In genomic region chr19:32186594-32187092, GRCm38 (mm10) we compare ENCODE assay signal across 9 mouse cellular contexts.
A peak's percentile ranks its signal among the peaks of the same experiment; 100 is the strongest.
DNase-seq lines count a peak whose midpoint lies in the region; ATAC-seq lines count a peak whose summit lies in the region.
"Had no signal": no experiment of that assay in that cellular context is flagged by ENCODE, and none has a peak within 500 bp of the region (broad histone marks: within the 10 kb centered on the region; RNA-seq: fewer than 3 reads in every experiment).

No protein-coding gene starts in this region.

- DNase-seq in CD4-positive, CD25-positive, alpha-beta regulatory T cell, adult 2 months (ENCODE audit: low read depth, low spot score) = peak; percentile 62
- no peak for DNase-seq in retina, postnatal 1 day
- no peak for DNase-seq in frontal cortex, postnatal 14 days (ENCODE audit: low spot score in 2 of 2)
- no peak for DNase-seq in cerebellum, postnatal 10 days

- peaks cover 40% of the 10 kb centered on the region; the same call in 1 of the 2 replicates for H3K4me1 ChIP-seq in brown adipose tissue, adult 24 weeks (ENCODE audit: control insufficient read depth, insufficient read depth, insufficient read length, low read length)
- peaks cover 47% of the 10 kb centered on the region for H3K4me1 ChIP-seq in kidney, embryonic 15.5 days

- no peaks in the 10 kb centered on the region for H3K9me3 ChIP-seq in kidney, embryonic 15.5 days (replicated peaks)
- H3K9me3 ChIP-seq: limb, embryonic 15.5 days had no signal

- no peaks in the 10 kb centered on the region for H3K27me3 ChIP-seq in kidney, embryonic 15.5 days
- H3K27me3 ChIP-seq: limb, embryonic 15.5 days had no signal

- H3K9ac ChIP-seq in kidney, embryonic 15.5 days = no peak overlapping the region
- H3K9ac ChIP-seq: limb, embryonic 15.5 days had no signal

- no peaks in the 10 kb centered on the region for H3K36me3 ChIP-seq in kidney, embryonic 15.5 days
- no peaks in the 10 kb centered on the region for H3K36me3 ChIP-seq in macrophage (ENCODE audit: inconsistent target)
- H3K36me3 ChIP-seq: limb, embryonic 15.5 days had no signal

- H3K4me2 ChIP-seq in kidney, embryonic 15.5 days = no peak overlapping the region
- H3K4me2 ChIP-seq: limb, embryonic 15.5 days had no signal

- H3K4me3 ChIP-seq in brown adipose tissue, adult 24 weeks (ENCODE audit: insufficient read depth, low read depth, low read length) = no peak overlapping the region
- H3K4me3 ChIP-seq in kidney, embryonic 15.5 days (replicated peaks) = no peak overlapping the region
- no peak overlapping the region for H3K4me3 ChIP-seq in macrophage (ENCODE audit: inconsistent target)
- H3K4me3 ChIP-seq: limb, embryonic 15.5 days had no signal

- H3K27ac ChIP-seq in brown adipose tissue, adult 24 weeks (replicated peaks; ENCODE audit: low read depth, low read length) = peak overlapping the region; percentile 100
- H3K27ac ChIP-seq in kidney, embryonic 15.5 days = peak overlapping the region; percentile 66
- H3K27ac ChIP-seq in macrophage = peak overlapping the region; percentile 45
- H3K27ac ChIP-seq: limb, embryonic 15.5 days had no signal

- peaks cover 89% of the 10 kb centered on the region for H3K79me2 ChIP-seq in macrophage (ENCODE audit: inconsistent target)

- 59% methylated on average over 8 of the region's 8 CpGs for WGBS in kidney, embryonic 15.5 days
- 11% methylated on average over 8 of the region's 8 CpGs for WGBS in macrophage (ENCODE audit: missing documents)

- ATAC-seq in kidney, embryonic 15.5 days (replicated peaks; ENCODE audit: low FRiP score) = no peak
- no peak for ATAC-seq in cerebellum, adult (ENCODE audit: insufficient number of reproducible peaks, low FRiP score, low TSS enrichment)

Comparison
In these comparisons a context has a peak if more than half of its experiments do, and no peak if none do; other contexts are left out.
1. H3K27ac ChIP-seq: peak in every context shown above with its lines; median percentile 100 in brown adipose tissue, adult 24 weeks; 66 in kidney, embryonic 15.5 days; 45 in macrophage.